Mouse (Mus musculus) ovary, postnatal 14 days (tissue): ENCODE data around the gene Hivep3.
A peak's percentile ranks its signal among the peaks of the same experiment; 100 is the strongest.

Experiments
- DNase-seq: peaks from one replicate; pipeline ENCODE4 v3.0.0; 2022; ENCODE audit warnings: low spot score

The Hivep3 gene

DNA sequence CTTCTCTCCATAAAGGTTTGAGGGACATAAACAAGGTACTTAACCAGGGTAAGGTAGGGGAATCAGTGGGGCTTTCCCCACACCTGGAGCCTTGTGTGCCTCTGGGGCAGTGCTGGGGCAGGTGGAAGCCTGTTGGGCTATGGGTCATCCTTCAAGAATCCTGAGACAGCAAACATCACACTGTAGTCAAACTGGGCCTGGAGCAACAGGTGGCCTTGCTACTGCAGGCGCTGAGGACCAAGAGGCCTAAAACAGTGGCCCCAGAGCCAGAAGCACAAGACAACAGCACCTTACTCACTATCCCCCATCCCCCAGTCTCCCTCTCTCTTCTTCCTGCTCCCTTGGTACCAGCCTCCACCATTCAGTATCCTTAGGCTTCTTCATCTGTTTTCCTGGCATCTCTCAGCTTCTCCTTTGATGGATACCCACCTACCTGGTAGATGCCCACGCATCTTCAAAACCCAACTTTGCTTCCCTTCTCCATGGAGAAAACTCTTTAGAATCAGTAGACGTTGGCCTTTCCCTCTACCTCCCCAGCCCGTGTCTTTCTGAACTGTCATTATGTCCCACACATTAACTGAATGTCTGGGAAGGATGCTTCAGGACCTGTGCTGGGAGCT, 289.7 kb downstream of the Hivep3 start:
- DNase-seq: no peak

DNA sequence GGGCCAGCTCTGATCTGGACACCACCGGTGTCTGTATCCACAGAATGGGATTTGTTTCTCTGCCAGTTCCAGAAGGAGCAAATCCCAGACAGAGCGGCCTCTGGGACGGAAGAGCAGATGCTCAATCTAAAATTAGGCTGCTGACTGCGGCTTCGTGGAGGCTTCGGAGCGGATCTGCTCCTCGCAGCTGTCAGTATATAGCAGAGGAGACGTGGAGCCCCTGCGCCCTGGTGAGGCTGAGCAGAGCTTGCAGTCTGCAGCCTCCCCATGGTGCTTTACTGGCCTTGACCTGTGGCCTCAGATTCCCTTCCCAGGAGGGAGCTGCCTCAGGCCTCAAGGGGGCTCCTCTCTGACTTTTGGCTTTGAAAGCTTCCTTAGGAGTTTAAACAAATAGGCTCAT, 290.5 kb downstream of the Hivep3 start:
- DNase-seq: peak; percentile 11

DNA sequence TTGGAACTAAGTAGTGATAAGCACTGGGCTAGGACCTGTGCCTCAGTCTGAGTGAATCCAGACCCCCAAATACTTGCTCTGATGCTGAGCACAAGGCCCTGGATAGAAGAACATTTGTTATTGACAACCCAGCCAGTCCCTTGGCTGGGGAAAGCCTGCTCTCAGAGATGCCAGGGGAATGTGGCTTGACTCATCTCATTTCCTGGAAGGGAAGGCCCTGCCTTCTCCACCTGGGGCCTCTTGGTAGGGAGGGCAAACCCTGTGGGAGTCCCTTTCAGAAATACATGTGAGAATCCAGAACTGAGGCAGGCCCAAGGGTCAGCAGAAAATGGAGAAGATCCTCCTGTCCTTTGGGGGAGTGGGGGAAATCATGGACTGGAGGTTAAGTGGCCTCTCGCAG, 294.1 kb downstream of the Hivep3 start:
- no peak for DNase-seq

DNA sequence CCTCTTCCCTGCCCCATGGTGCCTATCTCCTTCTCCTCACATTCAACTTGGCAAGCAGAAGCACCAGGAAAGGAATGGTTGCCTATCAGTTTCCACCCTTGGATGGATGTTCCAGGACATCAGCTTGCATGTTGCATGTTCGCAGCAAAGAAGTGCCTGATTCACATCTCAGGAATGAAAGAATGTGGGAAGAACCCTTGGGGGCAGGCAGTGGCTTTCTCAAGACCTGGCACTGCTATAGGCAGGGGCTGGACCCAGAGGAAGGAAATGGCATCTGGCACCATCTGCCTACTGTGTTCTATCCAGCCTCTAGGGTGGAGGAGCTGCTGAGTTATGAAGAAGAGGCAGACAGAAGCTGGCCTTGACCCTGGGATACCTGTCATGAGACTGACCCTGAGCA, 296.4 kb downstream of the Hivep3 start:
- no peak for DNase-seq

DNA sequence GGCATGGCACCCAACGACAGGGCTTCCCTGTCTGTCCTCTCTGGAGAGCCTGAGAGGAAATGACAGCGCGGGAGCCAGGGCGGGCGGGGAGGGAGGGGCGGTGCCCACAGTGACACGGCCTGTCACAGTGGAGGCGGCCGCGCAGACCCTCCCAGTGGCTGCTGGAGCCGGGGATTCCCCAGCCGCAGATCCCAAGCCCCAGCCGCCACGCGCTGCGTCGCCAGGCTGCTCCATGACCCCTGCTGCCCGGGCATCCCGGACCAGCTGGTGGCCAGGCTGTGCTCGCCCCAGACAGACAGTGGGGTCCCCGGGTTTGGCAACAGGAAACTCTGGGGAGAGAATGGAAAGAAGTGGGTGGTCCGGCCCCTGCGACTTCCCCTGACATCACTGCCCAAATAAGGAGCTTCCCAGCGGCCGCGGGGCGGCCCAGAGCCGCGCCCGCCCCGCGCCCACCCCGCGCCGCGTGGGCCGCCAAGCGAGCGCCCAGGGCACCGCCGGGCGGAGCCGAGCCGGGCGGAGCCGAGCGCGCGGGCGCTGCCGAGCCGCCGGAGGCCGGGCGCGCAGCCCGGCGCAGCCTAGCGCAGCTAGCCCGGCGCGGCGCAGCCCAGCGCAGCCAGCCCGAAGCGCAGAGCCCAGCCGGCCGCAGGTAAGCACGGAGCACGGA, 298.9 kb downstream of the Hivep3 start:
- DNase-seq: peak; percentile 6

DNA sequence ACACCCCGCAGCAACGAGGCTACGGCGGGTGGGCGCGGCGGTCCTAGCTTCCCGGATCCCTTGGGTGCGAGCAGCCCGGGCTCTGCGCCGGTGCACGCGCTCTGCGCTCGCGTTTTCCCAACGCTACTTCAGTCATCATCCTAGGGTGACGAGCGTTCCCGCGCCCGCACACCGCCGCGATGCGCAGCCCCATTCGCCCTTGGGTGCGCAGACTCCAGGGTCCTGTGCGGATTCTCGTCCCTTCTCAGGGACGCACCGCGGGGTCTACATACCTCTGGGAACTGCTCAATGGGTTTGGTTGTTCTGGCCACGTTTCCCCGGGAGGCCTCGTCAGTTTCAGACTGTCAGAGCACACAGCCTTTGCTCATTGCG, 299.4 kb downstream of the Hivep3 start:
- DNase-seq: no peak

DNA sequence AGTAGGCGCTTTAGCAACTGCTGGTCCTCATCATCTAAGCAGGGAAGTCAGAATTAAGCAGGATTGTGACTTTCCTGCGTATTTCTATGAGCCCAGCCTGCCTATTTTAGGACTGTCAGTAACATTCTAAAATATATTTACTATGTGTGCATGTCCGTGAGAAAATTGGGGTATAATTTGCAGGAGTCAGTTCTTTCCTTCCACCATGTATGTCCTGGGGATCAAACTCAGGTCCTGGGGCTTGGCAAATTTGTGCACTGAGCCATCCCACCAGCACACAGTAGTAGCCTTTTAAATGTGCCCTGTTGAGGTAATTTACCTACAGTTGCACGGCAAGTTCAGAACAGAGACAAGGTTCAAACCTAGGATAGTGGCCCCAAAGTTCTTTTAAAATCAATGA, 302.7 kb downstream of the Hivep3 start:
- DNase-seq: no peak

DNA sequence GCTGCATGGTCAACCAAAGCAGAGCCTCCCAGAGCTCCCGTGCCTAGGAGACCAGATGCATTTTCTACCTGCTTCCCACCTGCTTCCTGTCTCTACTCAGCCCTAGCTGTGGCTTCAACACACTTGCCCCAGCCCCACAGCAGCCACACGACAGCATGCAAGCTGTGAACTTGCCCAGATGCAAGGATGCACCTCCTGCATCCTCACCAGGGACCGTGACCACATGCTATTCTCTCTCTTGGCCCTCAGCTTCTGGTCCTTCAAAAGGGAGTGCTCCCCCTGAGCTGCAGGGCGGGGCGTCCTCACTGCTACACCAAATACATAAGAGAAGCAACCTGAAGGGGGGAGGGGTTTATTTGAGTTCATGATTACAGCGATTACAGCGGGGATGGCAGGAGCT, 303.4 kb downstream of the Hivep3 start:
- no peak for DNase-seq

DNA sequence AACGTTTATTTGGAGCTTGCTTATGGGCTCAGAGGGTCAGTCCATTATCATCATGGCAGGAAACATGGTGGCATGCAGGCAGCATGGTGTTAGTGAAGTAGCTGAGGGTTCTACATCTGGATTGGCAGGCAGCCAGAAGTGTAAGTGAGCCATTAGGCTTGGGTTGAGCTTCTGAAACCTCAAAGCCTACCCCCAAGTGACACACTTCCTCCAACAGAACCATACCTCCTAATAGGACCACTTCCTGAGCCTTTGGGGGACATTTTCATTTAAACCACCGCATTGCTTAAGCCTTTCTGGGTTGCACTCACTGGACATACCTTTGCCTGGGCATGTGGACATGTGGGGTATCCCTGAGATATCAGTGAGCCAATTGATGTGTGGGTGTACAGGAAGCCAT, 307.9 kb downstream of the Hivep3 start:
- no peak for DNase-seq

DNA sequence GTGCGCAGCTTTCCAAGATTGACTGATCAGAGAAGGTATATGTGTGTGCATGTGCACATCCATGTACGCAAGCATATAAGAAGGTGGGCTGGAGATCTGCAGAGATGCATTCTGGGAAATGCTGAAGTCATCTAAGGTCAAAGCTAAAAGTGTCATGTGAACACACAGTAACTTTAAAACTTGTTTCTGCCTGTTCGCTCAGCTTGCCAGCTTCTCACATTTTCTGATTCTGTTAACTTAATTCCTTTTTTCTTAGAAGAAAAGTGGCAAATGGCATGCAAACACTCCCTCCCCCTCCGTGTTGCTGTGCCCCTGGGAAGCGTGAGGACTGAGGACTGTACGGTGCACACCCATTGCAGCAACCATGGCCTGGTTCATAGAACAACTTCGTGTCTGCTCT, 308.9 kb downstream of the Hivep3 start:
- DNase-seq: no peak

DNA sequence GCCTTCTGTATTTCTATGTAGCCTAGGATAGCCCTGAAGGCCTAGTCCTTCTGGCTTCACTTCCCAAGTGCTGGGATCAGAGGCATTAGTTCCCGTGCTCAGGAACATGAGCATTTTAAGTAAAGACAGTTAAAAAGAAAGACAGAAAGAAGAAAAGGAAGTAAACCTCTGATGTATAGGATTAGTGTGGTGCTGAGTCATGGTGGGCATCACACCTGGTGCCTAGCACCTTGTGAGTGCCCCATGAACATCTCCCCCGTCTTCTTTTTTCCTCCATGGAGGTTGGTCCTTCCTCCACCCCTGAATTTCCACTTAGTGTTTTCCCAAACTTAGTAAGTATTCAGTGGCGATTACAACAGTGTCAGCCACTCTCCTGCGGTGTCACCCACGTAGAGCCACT, 311.0 kb downstream of the Hivep3 start:
- DNase-seq: no peak

DNA sequence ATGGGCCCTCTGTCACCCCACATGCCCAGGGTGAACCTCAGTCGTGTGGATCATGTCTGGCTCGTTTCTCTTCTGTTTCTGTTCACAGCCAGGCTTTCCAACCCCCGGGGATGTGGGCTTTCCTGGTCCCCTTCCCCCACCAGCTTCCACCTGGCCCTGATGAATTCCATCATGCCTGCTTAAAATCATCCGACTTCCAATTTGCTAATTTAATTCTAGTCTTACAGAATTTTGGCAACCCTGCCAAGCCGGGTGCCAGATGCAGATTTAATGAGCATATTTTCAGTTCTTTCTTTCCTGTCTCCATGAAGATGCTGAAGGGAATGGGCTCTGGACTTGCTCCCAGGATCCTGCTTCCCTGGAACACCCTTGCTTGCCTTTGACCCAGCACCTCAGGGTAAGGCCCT, 311.6 kb downstream of the Hivep3 start:
- DNase-seq: no peak

DNA sequence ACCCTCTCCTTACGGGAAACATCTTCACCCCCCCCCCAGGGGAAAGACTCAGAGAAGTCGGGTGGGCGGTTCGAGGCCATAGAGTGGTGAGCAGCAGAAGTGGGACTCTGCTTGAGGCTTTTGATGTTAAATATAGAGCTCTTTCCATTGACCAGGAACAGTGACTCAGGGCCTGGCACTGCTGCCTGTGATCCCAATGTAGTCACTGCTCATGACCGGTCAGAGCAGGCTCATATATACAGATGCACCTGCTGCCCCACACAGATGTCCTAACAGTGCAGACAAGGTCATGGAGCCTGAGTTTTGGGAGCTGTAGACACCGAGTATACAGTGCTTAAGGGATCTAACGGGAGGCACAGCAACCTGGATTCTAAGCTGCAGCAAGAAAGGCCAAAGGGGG, 312.3 kb downstream of the Hivep3 start:
- DNase-seq: no peak

DNA sequence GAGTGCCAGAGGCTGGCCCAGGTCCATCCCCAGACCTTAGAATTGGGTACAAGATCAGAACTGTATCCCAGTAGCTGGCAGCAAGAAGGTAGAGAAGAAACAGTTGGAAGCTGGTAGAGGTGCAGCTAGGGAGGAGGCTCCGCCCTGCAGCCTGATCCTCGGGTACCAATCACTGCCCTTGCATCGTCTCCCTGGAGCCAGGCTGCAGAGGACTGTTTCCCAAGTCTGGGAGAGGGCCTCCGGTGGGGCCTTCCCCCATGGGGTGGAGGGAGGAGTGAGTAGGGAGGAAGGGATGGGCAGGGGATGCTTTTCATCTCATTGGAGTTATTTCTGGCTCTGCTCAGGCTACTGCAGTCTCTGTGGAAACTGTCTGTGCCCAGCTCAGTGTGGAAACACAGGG, 313.5 kb downstream of the Hivep3 start:
- no peak for DNase-seq

DNA sequence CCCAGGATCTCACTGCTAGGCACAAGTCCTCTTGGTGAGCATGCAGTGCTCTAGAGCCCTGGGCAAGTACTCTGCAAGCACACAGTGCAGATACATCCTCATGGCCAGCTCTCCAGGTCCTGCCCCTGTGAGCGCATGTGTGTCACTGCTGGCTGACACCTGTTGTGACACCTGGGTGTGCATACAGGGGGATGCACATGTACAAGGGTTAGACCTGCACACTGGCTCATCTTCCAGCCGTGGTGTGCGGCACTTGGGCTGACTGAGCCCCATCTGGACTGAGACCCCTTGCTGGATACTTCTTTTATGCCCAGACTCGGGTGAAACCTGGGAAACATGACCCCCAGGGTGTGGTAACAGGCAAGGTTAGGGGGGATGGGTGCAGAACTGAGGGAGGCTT, 314.7 kb downstream of the Hivep3 start:
- no peak for DNase-seq

DNA sequence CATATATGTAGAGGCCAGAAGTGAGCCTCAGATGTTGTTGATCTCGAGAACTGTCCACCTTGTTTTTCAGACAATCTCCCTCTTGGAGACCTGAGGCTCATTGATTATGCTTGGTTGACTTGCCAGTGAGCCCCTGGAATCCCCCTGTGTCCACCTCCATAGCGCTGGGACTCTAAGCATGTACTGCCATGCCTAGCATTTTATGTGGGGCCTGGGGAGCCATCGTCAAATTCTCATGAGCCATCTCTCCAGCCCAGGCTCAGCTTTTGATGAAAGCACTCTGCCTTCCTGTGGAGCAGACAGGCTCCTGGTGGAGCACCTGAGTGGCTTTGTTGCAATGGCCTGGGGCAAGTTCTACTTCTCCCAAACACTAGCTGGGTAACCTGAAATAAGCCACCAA, 316.3 kb downstream of the Hivep3 start:
- no peak for DNase-seq

DNA sequence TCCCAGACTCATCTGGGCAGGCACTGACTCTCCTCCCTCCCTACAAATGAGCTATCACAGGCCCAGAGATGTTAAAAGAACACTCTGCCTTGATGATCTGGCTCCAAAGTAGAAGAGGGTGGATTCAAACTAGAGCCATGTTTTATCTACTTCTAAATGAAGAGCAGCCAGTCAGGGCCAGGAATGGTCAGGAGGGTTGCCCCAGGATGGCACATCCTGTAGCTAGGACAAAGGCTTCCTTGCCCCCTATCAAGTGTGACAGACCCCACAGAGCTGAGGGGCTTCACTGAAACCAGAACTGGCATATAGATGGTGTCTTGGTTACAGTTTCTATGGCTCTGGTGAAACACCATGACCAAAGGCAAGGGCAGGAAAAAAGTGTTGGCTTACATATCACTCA, 318.9 kb downstream of the Hivep3 start:
- DNase-seq: no peak

DNA sequence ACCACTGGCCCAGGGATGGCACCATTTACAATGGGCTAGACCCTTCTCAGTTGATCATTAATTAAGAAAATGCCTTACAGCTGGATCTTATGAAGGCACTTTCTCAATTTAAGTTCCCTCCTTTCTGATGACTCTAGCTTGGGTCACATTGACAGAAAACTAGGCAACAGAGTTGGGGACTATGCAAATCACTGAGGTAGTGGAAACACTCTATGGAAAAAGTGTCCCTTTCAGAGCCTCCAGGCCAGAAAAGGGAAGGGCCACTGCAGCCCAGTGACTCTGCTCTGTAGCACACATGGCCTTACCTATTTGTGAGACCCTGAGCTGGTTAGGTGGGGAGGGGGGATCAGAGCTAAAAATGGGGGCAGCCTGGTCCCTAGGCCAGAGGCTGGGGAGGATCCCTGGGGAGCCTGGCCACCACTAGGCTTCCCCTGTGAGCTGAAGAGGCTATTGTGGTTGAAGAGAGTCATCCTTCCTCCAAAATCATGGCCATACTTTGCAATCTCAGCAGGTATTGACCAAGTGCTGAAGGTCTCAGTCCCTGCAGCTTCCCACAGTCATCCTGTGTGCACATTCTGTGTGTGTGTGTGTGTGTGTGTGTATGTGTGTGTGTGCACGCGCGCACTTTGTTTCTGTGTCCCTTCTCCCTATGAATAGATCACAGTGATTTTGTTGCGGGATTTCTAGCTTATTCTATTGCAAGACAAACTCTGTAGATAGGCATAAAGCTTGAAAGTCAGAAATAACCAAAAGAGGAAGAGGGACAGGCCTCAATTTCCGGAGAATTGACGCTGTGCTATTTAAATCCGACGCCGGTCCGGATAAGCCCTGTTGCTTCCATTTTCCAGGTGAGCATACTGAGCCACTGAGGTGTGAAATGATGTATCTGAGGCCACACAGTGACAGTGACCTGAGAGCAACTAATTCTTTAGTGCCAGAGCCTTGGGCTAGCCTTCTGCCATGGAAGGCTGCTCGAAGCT, 319.7 kb downstream of the Hivep3 start:
- DNase-seq: no peak

DNA sequence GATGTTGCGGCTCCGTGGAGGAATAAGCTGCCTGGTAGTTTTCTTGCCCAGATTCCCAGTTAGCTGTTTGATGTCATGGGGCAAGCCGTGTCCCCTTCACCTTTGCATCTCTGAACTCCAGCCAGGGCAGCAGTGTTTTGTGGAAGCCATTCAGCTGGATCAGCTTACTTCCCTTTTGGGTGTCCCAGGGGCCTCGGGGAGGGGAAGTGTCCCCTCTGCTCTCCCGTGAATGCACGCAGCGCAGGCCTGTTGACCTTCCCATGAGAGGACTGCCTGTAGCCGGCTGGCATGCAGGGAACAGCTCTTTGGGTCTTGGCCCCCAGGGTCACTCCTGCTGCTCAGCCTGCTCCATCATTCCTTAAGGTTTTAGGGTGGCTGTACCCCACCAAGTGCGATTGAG, 320.6 kb downstream of the Hivep3 start:
- no peak for DNase-seq

DNA sequence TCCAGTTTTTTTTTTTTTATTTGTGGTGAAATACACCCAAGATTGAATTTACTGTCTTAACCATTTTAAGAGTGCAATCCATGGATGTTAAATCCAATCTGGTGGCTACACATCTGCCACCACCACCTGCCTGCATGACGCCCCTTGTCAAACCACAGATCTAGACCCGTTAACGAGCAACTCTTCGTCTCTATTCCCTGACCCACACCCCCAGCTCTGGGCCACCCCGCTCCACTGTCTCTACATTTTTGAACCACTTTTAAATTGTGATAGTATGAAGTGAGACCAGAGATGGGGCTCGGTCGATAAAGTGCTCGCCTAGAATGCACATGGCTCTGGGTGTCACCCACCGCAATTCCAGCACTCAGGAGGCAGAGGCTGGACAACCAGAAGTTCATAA, 322.9 kb downstream of the Hivep3 start:
- DNase-seq: no peak

DNA sequence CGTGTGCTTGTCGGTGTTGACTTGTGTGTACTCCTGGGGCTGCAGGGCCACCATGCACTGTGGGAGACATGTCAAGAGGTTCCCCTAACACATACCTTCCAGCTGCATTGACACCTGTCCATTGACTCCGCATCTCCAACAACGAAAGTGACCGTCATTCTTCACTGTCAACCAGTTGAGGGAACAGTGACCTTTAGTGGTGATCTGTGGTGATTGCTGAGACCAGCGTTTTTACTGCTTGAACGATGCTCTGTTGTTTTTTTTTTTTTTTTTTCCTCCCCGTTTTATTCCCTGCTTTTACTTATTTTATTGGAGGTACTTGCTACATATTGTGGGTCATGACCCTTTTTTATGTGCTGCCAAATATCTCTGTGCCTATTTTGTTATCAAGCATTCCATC, 323.9 kb downstream of the Hivep3 start:
- DNase-seq: no peak

DNA sequence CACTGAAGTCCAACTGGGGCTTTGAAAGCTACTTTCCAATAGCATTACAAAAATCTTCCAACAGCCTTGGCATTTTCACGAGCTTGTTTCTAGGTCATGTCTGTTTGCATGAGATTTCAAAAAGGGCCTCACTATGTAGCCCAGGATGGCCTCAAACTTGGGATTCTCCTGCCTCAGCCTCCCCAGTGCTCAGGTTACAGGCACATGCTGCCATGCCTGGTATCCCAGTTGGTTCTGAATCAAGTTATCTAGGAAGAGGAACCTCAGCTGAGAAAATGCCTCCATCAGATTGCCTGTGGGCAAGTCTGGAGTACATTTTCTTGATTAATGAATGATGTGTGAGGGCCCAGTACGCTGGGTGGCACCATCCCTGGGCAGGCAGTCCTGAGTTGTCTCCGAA, 324.6 kb downstream of the Hivep3 start:
- no peak for DNase-seq

DNA sequence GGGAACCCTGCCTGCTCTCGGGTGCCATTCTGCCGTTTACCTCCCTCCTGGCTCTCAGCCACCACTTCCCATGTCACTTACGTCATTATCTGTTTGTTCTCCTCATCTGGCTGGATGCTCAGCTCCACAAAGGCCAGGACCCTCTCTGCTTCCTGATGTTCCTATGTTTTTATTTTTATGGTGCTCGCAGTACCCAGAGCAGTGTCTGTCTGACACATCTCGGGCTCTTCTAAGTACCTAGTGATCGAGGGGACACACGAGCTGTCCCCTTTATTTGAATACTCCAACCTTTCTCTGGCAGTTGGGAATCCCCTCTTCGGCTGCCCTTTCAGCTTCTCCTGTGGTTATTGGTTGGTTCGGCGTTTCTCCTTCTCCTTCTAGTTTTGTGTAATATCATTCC, 325.2 kb downstream of the Hivep3 start:
- DNase-seq: no peak
